Mouse (Mus musculus) kidney, embryonic 15.5 days (tissue): ENCODE measurements around the gene Chkb. TPM values are rescaled to one million over a fixed set of nuclear protein-coding genes. Genes with fewer than 3 reads are reported as not detected.

Experiments
- ATAC-seq: fragments of 200-750 bp; cut with Nextera tagmentation; replicated peaks from 2 replicates; pipeline ENCODE4 v1.8.0; 2017; ENCODE audit warnings: moderate TSS enrichment; ENCODE audit not compliant: low FRiP score
- H3K27ac ChIP-seq: fragments of 300-500 bp; sonication (generic); 2 replicates; pipeline ENCODE4 v1.5.1; 2015; ENCODE audit warnings: mild to moderate bottlenecking, inconsistent platforms
- H3K27me3 ChIP-seq: fragments of 300-500 bp; sonication (generic); 2 replicates; pipeline ENCODE4 v1.6.1; 2015; ENCODE audit warnings: inconsistent platforms
- H3K36me3 ChIP-seq: fragments of 300-500 bp; sonication (generic); 2 replicates; pipeline ENCODE4 v1.6.1; 2015; ENCODE audit warnings: inconsistent platforms
- H3K4me1 ChIP-seq: fragments of 300-500 bp; sonication (generic); 2 replicates; pipeline ENCODE4 v1.6.1; 2015; ENCODE audit warnings: inconsistent platforms
- H3K4me2 ChIP-seq: fragments of 300-500 bp; sonication (generic); 2 replicates; pipeline ENCODE4 v1.6.1; 2015; ENCODE audit warnings: moderate library complexity, mild to moderate bottlenecking, inconsistent platforms
- H3K4me3 ChIP-seq: fragments of 300-500 bp; sonication (generic); replicated peaks from 2 replicates; pipeline ENCODE4 v1.5.1; 2015; ENCODE audit warnings: mild to moderate bottlenecking, inconsistent platforms
- H3K9ac ChIP-seq: fragments of 300-500 bp; sonication (generic); 2 replicates; pipeline ENCODE4 v1.6.1; 2015; ENCODE audit warnings: mild to moderate bottlenecking, inconsistent platforms
- H3K9me3 ChIP-seq: fragments of 300-500 bp; sonication (generic); replicated peaks from 2 replicates; pipeline ENCODE4 v1.6.1; 2016; ENCODE audit warnings: inconsistent platforms
- WGBS: fragments of 180-500 bp; shearing (Covaris S2); methylation state at CpG from one replicate; pipeline ENCODE4 v1.1.7; 2015; ENCODE audit warnings: mixed read lengths; 5-methylcytosine and 5-hydroxymethylcytosine counted together
- polyA plus RNA-seq: library from polyadenylated mRNA; unstranded; fragments of >200 nt; fragmentation: Nextera tagmentation; extraction: Ambion mirVana; gene quantifications from 2 replicates; pipeline ENCODE4 v1.2.1, GENCODE M21; 2015

The Chkb gene
- polyA plus RNA-seq, 1 experiment from 2014 or later = 62.0 TPM

- H3K27ac ChIP-seq = no peak within 1 kb of the TSS
- H3K4me2 ChIP-seq = peak within 1 kb of the TSS; percentile 45
- no peaks in the 10 kb centered on the region for H3K9me3 ChIP-seq
- no peak within 1 kb of the TSS for H3K9ac ChIP-seq
- H3K4me1 ChIP-seq = peaks cover 23% of the 10 kb centered on the region
- no peaks in the 10 kb centered on the region for H3K27me3 ChIP-seq
- H3K4me3 ChIP-seq = no peak within 1 kb of the TSS
- ATAC-seq = no peak
- peaks cover 27% of the 10 kb centered on the region for H3K36me3 ChIP-seq
- WGBS = 31% methylated on average over 6 of the region's 6 CpGs
Observed at GRCm38 (mm10) chr15:89425711-89426121, 4.0 kb downstream of the Chkb start, which contains the start of gene Cpt1b. Gene Cpt1b, minus strand, starts transcription at chr15:89425863.

GRCm38 (mm10) chr15:89424621-89425020, 5.1 kb downstream of the Chkb start:
- ATAC-seq = no peak
- Histone ChIP-seq H3K4me1 (peaks cover 16% of the 10 kb centered on the region), H3K4me2 (no peak overlapping the region), H3K27me3 (no peaks in the 10 kb centered on the region), H3K4me3 (no peak overlapping the region), H3K27ac (no peak overlapping the region), H3K9me3 (no peaks in the 10 kb centered on the region), H3K36me3 (peaks cover 32% of the 10 kb centered on the region), H3K9ac (no peak overlapping the region)
- WGBS = 86% methylated on average over 8 of the region's 8 CpGs

GRCm38 (mm10) chr15:89421938-89422337, 7.8 kb downstream of the Chkb start:
- no peaks in the 10 kb centered on the region for H3K9me3 ChIP-seq
- H3K27ac ChIP-seq = no peak overlapping the region
- H3K9ac ChIP-seq = no peak overlapping the region
- peaks cover 7% of the 10 kb centered on the region for H3K4me1 ChIP-seq
- no peaks in the 10 kb centered on the region for H3K27me3 ChIP-seq
- 87% methylated on average over 9 of the region's 9 CpGs for WGBS
- no peak for ATAC-seq
- peaks cover 34% of the 10 kb centered on the region for H3K36me3 ChIP-seq
- H3K4me3 ChIP-seq = no peak overlapping the region
- H3K4me2 ChIP-seq = no peak overlapping the region

GRCm38 (mm10) chr15:89415282-89415681, 14.4 kb downstream of the Chkb start:
- Histone ChIP-seq H3K4me3 (no peak overlapping the region), H3K36me3 (peaks cover 21% of the 10 kb centered on the region), H3K9ac (no peak overlapping the region), H3K9me3 (no peaks in the 10 kb centered on the region), H3K4me2 (no peak overlapping the region), H3K4me1 (no peaks in the 10 kb centered on the region), H3K27ac (no peak overlapping the region), H3K27me3 (no peaks in the 10 kb centered on the region)
- ATAC-seq = no peak
- 85% methylated on average over 8 of the region's 8 CpGs for WGBS

- no peaks in the 10 kb centered on the region for H3K27me3 ChIP-seq
- no peaks in the 10 kb centered on the region for H3K4me1 ChIP-seq
- peaks cover 7% of the 10 kb centered on the region; the same call in 1 of the 2 replicates for H3K9me3 ChIP-seq
- H3K27ac ChIP-seq = no peak within 1 kb of the TSS
- no peak within 1 kb of the TSS for H3K4me2 ChIP-seq
- H3K9ac ChIP-seq = no peak within 1 kb of the TSS
- 0 out of 2 replicates have a peak, but pooled peaks have one; percentile 36 for ATAC-seq
- 87% methylated on average over 20 of the region's 24 CpGs for WGBS
- no peak within 1 kb of the TSS for H3K4me3 ChIP-seq
- H3K36me3 ChIP-seq = no peaks in the 10 kb centered on the region
Observed at GRCm38 (mm10) chr15:89410118-89410517, 19.6 kb downstream of the Chkb start, which contains the start of gene Syce3. Gene Syce3, minus strand, starts transcription at chr15:89410503.

GRCm38 (mm10) chr15:89406691-89407090, 23.0 kb downstream of the Chkb start:
- H3K9ac ChIP-seq = no peak overlapping the region
- H3K27ac ChIP-seq = no peak overlapping the region
- H3K4me3 ChIP-seq = no peak overlapping the region
- ATAC-seq = no peak
- H3K27me3 ChIP-seq = no peaks in the 10 kb centered on the region
- H3K36me3 ChIP-seq = no peaks in the 10 kb centered on the region
- no peak overlapping the region for H3K4me2 ChIP-seq
- H3K4me1 ChIP-seq = no peaks in the 10 kb centered on the region
- H3K9me3 ChIP-seq = peaks cover 7% of the 10 kb centered on the region; the same call in 1 of the 2 replicates

- H3K27me3 ChIP-seq = no peaks in the 10 kb centered on the region
- H3K4me2 ChIP-seq = no peak overlapping the region
- H3K9me3 ChIP-seq = peaks cover 6% of the 10 kb centered on the region; the same call in 1 of the 2 replicates
- WGBS = 81% methylated on average over 10 of the region's 10 CpGs
- H3K4me1 ChIP-seq = no peaks in the 10 kb centered on the region
- H3K4me3 ChIP-seq = no peak overlapping the region
- H3K9ac ChIP-seq = no peak overlapping the region
- ATAC-seq = no peak
- H3K27ac ChIP-seq = no peak overlapping the region
- no peaks in the 10 kb centered on the region for H3K36me3 ChIP-seq
Observed at GRCm38 (mm10) chr15:89404831-89405623, 24.7 kb downstream of the Chkb start.

GRCm38 (mm10) chr15:89402471-89402870, 27.2 kb downstream of the Chkb start:
- no peaks in the 10 kb centered on the region for H3K36me3 ChIP-seq
- H3K4me1 ChIP-seq = no peaks in the 10 kb centered on the region
- no peaks in the 10 kb centered on the region for H3K27me3 ChIP-seq
- 93% methylated on average over 1 of the region's 1 CpGs for WGBS
- H3K4me3 ChIP-seq = no peak overlapping the region
- H3K9ac ChIP-seq = no peak overlapping the region
- no peak for ATAC-seq
- no peaks in the 10 kb centered on the region; the same call in 1 of the 2 replicates for H3K9me3 ChIP-seq
- H3K27ac ChIP-seq = no peak overlapping the region
- no peak overlapping the region for H3K4me2 ChIP-seq

GRCm38 (mm10) chr15:89399716-89400115, 30.0 kb downstream of the Chkb start:
- no peaks in the 10 kb centered on the region for H3K4me1 ChIP-seq
- no peak overlapping the region for H3K27ac ChIP-seq
- no peaks in the 10 kb centered on the region for H3K36me3 ChIP-seq
- H3K4me2 ChIP-seq = no peak overlapping the region
- no peak for ATAC-seq
- H3K9me3 ChIP-seq = no peaks in the 10 kb centered on the region
- 57% methylated on average over 1 of the region's 1 CpGs for WGBS
- no peak overlapping the region for H3K9ac ChIP-seq
- H3K27me3 ChIP-seq = no peaks in the 10 kb centered on the region
- H3K4me3 ChIP-seq = no peak overlapping the region

GRCm38 (mm10) chr15:89398146-89398545, 31.6 kb downstream of the Chkb start:
- H3K4me2 ChIP-seq = no peak overlapping the region
- WGBS = 81% methylated on average over 2 of the region's 2 CpGs
- ATAC-seq = no peak
- H3K9ac ChIP-seq = no peak overlapping the region
- H3K9me3 ChIP-seq = no peaks in the 10 kb centered on the region
- no peaks in the 10 kb centered on the region for H3K4me1 ChIP-seq
- no peak overlapping the region for H3K4me3 ChIP-seq
- H3K27ac ChIP-seq = no peak overlapping the region
- H3K27me3 ChIP-seq = no peaks in the 10 kb centered on the region
- no peaks in the 10 kb centered on the region for H3K36me3 ChIP-seq

- no peak for ATAC-seq
- WGBS = 88% methylated on average over 4 of the region's 4 CpGs
Observed at GRCm38 (mm10) chr15:89396883-89397282, 32.8 kb downstream of the Chkb start.

GRCm38 (mm10) chr15:89390081-89390480, 39.6 kb downstream of the Chkb start:
- ATAC-seq = no peak
- Histone ChIP-seq H3K9ac (no peak overlapping the region), H3K36me3 (no peaks in the 10 kb centered on the region), H3K4me3 (no peak overlapping the region), H3K9me3 (no peaks in the 10 kb centered on the region), H3K27me3 (no peaks in the 10 kb centered on the region; the same call in 1 of the 2 replicates), H3K27ac (no peak overlapping the region), H3K4me1 (no peaks in the 10 kb centered on the region), H3K4me2 (no peak overlapping the region)
- 89% methylated on average over 10 of the region's 10 CpGs for WGBS

More at GRCm38 (mm10) chr15:89396883-89397282, 32.8 kb downstream of the Chkb start:
- H3K4me2 ChIP-seq = no peak overlapping the region
- no peak overlapping the region for H3K27ac ChIP-seq
- H3K9ac ChIP-seq = no peak overlapping the region
- H3K36me3 ChIP-seq = no peaks in the 10 kb centered on the region
- no peaks in the 10 kb centered on the region for H3K9me3 ChIP-seq
- H3K4me3 ChIP-seq = no peak overlapping the region
- H3K4me1 ChIP-seq = no peaks in the 10 kb centered on the region
- no peaks in the 10 kb centered on the region for H3K27me3 ChIP-seq
